Mouse (Mus musculus) adrenal gland, postnatal 10 days (tissue): Measurements from ENCODE around the gene Musk. TPM values are rescaled to one million over a fixed set of nuclear protein-coding genes. Genes with fewer than 3 reads are reported as not detected.
"Not testable (repeated sequence)": the region's sequence is repeated elsewhere in the genome, so short reads cannot be mapped to it uniquely, and the experiment has no call there.

Experiments used
- DNase-seq: peaks from one replicate; pipeline ENCODE4 v3.0.0; 2021; ENCODE audit warnings: mixed read lengths
- long read RNA-seq, 2 experiments: library from polyadenylated mRNA; stranded (forward); transcript quantifications; one replicate each; pipeline ENCODE4 v2.0.0; 2021
- total RNA-seq, 2 experiments: library from RNA; stranded (reverse); gene quantifications; 2 replicates each; pipeline ENCODE4 v1.2.3; 2021

Musk gene
- 1 to 10 TPM in 1 of 2 experiments, under 1 TPM in 1; 0.96 to 2.8 TPM for total RNA-seq
- long read RNA-seq, experiment 1: 0 reads
- long read RNA-seq, experiment 2: 0 reads

DNA sequence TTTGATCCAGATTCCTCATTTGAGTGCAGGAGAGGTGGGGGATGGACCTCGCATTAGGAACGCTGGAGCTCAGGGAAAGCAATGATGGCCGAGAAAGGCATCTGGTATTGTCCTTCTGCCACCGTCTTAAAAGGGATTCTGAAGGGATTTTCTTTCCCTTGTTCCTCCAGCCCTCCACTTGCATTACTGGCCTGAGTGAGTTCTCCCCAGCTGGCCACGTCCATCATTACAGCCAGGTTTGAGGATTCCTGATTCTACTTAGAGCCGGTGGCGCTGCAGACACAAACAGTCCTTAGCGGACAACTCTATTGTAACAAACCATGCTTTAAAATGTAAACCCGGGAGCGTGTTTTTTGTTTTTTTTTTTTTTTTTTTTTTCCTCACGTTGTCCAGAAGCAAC, at the start of gene Musk:
Musk (plus strand) TSS at position 274 of the 400 bp plus-strand sequence.
- no peak for DNase-seq

DNA sequence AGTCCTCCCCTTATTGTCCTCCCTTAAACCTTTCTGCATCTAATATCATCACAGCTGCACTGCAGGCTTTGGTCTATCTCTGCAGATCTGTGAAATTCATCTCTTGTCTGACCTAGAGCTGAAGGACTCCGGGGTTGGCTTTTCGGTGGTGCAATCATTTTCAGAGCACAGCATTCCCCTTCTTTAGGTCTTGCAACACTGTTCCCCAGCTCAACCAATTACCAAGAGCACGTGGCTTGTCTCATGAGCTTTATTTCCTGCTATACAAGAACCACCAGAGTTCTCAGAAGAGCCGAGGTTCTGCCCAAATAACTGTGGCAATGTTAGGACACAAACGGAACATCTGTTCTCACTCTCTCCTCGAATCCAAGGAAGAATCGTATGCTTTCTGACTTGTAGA, 45.3 kb upstream of the Musk start:
- DNase-seq: peak; percentile 31

DNA sequence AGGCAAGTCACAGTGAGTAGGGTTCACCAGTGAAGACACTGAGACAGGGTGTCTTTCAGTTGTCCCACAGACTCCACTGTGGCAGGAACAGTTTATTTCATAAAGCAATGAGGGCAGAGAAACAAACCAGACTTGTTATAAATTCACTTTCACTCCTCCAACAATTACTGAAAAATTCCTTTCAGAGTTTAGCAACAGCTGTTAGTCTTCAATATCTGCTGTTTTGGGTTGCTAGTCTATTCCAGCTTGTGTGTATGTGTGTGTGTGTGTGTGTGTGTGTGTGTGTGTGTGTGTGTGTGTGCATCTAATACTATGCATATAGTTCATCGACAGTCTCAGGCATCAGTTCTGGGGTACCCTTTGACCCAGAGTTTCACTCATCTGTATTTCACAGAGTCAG, 40.2 kb upstream of the Musk start:
- DNase-seq: no peak

DNA sequence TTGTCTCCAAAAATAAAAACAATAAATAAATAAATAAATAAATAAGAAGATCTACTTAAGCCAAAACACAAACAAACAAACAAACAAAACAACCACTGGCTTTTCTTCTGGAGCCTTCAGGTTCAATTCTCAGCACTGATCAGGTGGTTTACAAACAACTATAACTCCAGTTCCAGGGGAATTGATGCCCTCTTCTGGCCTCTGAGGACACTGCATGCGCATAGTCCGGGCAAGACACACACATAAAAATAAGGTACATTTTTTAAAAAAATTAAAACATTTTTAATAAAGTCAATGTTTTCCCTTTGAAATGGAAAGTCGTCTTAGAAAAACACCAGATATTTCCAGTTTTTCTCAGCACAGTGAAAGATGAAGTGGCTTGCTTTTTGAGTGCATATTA, 33.4 kb upstream of the Musk start:
- no peak for DNase-seq

DNA sequence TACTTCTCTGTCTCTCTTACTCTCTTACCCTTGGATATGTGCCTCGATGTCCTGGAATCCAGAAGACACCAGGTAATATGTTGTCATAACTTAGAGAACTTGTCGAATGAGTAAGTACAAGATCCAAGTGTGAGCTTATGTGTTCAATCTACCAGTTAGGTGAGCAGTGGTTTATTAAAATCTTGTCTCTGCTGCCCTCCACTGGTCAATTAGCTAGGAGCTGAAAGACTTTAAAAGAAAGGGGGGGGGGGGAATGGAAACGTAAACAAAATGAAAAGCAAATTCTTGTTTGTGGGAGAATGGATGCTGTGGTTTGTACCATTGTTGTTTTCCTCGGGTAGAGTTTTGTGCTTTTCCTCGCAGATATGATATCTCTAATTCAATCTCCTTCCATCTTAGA, 32.4 kb upstream of the Musk start:
- DNase-seq: peak; percentile 60

DNA sequence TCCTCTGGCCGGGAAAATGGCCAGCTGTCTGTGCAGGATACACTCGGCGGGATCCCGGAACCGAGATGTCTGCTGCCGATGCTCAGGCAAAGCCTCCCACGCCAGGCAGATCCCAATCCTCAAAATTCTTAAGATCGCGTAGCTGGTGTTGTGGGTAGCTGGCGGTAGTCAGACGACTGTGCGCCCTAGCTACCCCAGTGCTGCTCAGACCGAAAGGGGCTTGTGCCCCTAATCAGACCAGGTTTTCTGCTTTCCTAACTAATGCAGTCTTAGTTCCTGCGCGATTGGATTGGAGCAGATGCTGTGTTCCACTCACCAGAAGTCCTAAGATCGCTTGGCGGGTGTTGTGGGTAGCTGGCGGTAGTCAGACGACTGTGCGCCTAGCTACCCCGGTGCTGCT, 25.0 kb upstream of the Musk start:
- DNase-seq: not testable (repeated sequence)

DNA sequence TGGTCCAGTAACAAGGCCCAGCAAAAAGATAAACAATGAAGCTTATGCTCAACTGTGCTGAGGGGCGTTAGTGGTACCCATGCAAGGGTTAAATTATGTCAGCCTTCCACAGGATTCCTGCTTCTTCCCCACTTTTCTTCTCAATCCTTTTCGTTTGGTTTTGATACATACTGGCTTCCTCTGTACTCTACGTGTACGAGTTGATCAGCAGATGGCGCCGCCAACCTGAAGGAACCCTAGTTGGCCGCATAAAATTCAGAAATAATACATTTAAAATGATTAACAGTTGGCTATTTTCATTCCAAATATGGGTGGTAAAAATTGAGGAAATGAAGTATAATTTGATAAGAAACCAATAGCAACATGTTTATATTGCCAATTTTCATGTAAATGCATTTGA, 19.5 kb upstream of the Musk start:
- DNase-seq: peak; percentile 65

DNA sequence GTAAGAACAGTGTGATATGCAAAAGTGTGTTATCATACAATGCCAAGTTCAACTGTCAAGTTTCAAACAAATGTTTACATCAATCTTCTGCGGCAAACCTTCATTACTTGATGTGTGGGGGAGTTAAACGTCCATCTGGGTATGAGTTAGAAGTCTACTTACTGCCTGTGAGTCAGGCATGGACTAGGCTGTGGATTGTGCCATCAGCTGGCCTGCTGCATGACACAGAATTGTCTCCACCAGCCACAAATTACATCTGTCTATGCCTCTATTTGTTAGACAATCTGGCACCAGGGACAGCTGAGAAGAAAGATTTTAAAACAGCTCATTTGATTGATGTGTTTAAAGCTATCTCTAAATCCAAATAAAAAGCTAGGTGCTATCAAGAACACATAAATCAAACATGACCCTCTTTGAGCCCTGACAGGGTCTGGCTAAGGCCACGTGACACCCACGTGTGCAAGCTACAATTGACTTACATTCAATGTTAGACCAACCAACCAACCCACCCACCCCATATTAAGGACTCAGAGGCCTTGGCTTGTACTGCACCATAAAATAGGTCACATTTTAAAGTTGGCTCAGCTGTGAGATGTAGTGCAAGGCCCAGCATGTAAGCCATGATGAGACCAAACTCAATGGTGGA, 16.7 kb upstream of the Musk start:
- DNase-seq: no peak

DNA sequence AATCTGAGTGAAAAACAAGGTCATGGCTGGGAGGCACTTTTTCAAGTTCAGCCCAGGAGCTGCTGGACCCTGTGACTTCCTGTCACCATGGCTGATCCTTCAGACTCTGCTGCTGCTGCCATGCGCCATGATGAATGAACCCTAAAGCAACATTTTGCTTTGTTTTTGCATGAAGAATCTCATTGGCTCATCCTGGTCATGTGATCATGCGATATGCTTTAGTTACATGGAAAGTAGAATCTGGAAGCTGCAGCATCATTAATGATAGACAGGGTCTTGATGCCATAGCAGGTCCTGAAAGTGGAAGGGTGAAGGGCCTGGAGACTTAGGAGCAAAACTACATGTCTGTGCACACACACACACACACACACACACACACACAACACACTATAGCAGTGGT, 15.8 kb upstream of the Musk start:
- DNase-seq: no peak

DNA sequence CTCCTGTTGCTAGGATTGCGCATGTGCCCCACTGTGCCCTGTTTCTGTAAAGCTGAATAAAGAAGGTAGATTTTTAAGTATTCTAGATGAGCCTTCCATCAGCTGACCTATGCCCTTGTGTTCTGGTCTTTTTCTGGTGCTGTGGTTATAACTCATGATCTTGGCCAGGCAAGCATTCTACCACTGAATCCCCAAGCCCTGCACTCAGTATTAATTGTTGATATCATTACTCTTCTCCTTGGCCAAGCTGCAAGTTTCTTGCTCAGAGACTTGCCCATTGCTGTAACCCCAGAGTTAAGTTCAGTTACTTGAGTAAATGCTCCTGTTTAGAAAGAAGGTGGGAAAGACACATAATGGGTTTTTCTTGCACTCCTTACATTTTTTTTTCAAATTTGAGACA, 14.8 kb upstream of the Musk start:
- no peak for DNase-seq

DNA sequence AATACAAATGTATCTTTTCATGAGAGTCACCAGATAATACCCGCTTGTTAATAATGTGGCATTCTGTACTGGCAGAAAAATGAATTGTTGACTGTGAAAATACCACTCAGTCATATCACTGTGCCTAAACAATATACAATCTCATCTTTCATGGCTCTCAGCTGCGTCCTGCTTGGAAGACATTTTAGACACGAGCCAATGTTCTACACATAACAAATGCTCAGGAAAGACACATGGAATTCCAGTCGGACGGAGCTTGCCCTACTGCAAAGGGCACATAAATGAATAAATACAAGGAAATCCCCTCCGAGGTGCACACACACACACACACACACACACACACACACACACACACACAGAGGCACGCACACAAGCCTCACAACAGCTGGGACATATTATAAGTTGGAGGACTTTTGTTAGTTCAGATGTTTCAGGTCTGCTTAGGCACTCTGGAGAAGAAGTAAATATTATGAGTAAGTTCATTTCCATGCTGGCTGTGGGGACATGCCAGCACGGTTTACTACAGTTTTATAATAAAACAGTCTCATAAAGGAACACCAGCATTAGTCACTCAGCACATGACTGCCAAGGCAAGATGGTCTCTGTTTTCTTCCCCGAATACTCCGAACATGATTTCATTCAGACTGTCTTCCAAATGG, 14.1 kb upstream of the Musk start:
- DNase-seq: no peak

DNA sequence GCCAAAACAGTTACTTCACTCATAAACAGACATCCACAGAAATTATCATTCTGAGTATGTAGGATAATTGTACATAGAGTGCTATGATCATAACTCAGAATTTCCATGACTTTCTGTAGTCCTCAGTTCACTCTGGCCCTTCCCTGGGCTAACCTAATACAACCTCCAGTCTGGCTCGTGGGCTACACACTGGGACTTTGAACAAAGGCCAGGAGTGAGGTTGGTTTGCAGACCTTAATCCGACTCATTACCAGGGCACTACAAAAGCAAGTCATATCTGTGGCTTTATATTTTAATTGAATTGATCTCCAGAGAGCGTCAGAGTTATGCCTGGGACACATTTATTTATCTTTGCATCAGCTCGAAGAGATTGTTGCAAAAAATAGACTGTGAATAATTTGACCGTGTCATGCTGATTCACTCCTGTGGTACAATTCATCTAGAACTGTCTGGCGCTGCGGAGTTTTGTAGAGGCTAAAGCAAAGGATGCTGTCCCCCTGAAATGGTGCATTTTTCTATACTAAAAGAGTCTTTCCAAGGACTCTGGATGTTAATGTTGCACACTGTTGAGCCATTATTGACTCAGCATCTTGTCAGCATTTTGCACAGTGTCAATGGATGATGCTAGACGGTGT, 10.4 kb upstream of the Musk start:
- DNase-seq: no peak

DNA sequence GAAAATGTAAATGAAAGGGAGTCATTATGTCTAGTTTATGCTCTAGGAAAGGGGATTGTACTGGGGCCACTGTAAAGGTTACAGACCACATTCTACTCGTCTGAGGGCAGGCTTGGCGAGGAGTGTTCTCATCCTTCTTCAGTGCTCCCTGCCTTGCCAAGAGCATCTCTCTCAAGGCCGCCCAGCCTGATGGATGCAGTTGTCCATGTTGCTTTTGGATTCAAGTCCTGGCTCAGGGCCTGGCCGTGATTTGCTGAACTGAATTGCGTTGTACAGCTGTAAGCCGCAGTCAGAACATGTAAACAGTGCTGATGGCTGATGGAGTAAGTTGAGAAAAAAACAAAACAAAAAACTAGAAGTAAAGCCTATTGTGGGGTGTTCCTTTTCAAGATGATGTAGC, 7.4 kb upstream of the Musk start:
- peak; percentile 35 for DNase-seq

DNA sequence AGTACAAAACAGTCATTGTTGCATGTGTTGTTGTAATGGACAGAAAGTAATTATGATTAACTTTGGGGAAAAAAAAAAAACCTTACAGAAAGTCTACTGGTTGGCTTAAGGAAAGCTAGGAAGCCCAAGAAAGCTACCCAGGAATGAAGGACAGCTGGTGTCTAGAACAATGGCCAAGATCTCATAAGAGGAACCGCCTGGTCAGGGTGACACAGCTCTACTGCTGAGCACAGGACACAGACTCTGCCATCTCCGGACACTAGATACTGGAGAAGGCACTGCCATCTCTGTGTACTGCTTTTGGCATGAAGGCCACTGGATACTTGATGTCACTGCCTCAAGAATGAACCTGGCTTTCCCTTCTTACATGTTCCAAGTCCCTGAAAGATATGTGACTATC, 5.6 kb upstream of the Musk start:
- no peak for DNase-seq

DNA sequence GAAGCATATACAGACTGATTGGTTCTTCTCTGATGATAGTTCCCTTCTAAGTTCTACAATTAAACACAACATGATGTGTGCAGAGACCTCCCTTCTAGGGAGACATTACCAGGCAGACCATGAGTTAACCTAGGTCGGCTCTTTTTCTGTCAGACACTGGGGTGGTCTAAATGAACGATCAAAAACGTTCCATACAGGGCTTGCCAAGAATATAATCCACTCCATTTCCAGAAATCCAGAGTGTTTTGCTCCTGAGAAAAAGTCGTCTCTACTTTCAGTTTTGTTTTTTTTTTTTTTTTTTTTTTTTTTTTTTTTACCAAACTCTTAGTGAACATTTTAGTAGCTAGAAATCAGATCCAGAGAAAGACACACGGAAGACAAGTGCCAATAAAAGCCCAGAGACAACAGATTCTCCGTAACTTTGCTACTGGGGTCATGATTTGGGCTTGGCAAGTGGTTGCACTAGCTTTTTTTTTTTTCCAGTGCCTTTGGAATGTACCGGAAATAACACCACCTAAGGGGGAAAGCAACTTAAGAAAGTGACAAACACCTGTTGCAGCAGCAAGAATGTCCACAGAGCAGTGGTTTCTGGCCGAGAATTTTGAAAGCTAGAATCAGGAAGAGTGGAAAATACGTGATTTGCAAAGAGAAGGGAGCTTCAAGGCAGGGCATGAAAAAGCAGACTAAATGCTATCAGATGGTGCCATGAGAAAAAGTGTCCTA, 769 bp downstream of the Musk start:
- no peak for DNase-seq

DNA sequence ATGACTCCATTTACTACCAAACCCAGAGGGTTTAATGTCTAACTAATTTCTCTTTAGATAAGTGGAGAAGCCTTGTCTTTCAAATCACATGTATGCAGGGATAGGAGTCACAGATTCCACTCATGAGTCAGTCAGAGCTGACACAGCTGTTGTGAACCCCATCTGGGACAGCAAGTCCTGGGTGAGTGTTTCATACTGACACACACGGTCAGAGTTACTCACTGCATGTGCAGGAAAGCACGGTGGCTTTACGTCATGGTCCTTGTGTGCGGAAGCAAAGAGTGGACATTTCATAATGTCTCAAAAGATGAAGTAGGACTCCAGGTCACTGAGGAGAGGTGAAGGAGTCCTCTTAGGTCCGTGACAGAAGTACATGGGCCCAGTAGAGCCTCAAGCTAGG, 3.0 kb downstream of the Musk start:
- no peak for DNase-seq

DNA sequence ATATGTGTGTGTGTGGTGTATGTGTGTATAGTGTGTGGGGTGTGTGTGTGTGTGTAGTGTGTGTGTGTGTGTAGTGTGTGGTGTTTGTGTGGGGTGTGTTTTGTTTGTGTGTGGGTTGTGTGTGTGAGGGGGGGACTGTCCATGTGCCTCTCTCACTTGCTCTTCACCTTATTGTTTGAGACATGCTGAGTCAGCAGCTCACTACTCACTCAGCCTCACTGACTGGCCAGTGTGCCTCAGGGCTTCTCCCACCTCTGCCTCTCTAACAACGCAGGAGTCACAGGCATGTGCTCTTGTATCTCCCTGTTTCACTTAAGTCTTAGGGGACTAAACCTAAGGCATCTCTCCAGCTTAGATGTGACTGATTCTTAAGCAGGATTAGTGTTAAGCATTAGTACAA, 6.1 kb downstream of the Musk start:
- no peak for DNase-seq

DNA sequence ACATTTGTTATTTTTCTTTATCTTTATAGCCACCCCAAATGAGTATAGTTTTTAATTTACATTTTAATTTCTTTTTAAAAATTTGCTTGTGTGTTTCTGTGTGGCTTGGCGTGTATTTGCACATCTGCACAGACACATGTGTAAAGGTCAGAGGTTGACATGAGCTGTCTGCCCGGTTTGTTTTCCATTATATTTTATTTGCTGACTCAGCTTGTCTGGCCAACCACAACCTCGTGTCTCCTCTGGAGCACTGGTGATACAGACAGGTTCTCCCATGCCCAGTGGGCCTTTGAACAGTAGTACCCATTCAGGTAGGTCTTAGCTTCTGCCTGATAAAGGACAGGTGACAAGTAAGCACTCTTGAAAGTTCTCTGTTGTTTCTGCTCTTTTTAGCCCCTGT, 7.3 kb downstream of the Musk start:
- DNase-seq: no peak

DNA sequence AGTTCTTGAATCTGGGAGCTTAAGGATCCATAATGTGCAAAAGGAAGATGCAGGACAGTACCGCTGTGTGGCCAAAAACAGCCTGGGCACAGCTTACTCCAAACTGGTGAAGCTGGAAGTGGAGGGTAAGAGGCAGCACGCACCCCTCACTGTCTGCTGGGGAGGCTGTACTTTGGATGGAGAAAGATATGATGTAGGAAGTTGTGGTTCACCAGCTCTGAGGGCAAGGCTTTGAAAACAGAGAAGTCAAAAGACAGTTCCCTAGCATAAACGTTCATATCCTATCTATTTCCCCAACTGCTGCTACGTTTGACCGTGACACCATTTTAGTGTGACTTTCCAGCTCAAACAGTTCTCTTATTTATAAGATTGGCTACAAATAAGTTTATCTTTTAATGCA, 18.1 kb downstream of the Musk start:
- no peak for DNase-seq

DNA sequence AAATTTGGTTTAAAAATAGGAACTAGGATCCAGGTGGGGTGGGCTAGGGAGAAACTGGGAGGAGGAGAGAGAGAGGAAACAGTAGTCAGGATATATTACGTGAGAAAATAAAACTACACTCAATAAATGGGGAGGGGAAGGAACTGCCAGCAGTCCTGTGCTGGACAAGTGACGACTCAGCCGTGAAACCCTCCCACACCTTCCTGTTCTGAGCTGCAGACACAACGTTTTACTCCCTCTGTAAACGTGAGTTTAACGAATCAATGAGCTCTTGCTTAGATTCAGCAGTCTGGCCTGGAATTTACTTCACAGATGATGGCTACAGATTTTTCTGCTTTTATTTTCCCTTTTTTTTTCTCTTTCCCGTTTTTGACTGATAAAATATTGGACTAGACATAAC, 18.8 kb downstream of the Musk start:
- no peak for DNase-seq

DNA sequence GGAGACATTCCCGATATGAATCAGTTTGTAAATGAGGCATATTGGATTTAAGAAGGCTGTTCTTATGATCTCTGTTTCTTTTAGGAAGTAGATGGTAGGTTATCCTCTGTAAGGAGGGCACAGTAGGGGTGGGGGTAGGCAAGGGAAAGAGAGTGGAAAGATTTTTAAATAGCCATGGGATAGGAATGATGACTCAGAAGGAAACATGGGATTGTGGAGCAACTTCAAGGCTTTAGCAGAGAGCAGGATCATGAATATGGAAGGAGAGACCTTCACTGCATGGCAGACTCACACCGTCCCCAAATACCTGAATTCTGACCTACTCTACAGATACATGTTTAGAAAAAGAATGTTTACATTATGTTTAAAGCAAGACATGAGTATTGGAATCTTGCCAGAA, 21.7 kb downstream of the Musk start:
- no peak for DNase-seq

DNA sequence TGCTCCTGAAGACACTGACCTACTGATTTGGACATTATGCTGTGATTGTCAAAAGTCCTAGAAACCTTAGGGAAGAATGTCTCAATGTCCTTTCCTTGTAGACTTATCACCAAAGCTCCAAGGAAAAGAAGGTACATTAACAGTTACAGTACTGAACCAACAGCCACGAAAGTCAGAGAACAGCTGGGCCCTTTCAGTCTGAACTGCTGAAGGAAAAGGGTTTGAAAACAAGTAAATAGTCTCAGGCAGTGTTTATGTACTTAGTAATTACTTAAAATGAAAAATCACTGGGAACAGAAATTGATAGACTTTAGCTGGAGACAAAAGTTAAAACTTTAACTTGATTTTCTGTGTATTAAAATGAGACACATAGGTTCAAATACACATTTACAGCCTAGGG, 27.6 kb downstream of the Musk start:
- no peak for DNase-seq

DNA sequence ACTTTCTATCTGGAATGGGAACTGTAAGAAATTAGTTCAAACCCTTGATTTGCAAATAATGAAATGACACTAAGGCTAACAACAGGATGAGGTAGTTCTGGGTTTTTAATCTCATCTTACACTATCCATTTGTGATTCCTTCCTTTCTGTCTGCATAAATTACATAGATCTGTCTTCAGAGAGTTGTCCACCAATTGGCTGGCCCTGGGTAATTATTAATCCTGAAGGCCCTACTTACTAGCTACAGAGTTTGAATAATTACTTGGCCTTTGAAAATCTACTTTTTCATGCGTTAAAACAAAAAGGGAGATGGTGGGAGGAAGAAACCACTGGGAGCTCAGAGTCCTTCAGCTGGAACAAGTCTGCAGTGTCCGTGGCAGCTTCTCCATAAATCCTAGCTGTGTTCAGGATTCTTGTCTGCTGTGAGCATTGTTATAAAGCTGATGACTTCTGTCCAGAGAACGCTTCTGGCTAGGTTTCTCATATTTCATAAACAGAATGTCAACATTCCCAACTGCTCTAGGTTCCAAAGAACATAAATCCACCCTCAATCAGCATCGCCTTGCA, 29.3 kb downstream of the Musk start:
- no peak for DNase-seq
